Mouse (Mus musculus) neural tube, embryonic 15.5 days (tissue): ENCODE data around the gene Kctd15. TPM values are rescaled to one million over a fixed set of nuclear protein-coding genes. Genes with fewer than 3 reads are reported as not detected.

Source experiments
- polyA plus RNA-seq: library from polyadenylated mRNA; unstranded; fragments of >200 nt; fragmentation: Nextera tagmentation; extraction: Ambion mirVana; gene quantifications from 2 replicates; pipeline ENCODE4 v1.2.1, GENCODE M21; 2015

Gene Kctd15
- polyA plus RNA-seq, 1 experiment from 2014 or later, result 26.0 TPM

Other genes with a start within 250 kb of the Kctd15 start
- gene Chst8, start 156.0 kb upstream of the Kctd15 start, polyA plus RNA-seq, result 13.2 and 13.3 TPM in 2 replicates